Mouse (Mus musculus) lung, adult 2 months (tissue): ENCODE measurements around the gene Gad1.

Source experiments
- CTCF ChIP-seq: fragments of 200-500 bp; IDR thresholded peaks from 2 replicates; pipeline ENCODE4 v1.5.1; 2011; ENCODE audit warnings: mild to moderate bottlenecking, low read length, control low read depth; ENCODE audit not compliant: insufficient read depth
- POLR2A ChIP-seq: fragments of 200-500 bp; IDR thresholded peaks from 2 replicates; pipeline ENCODE4 v1.6.1; 2011; ENCODE audit warnings: low read depth, mild to moderate bottlenecking, control low read depth, low read length, borderline replicate concordance; ENCODE audit errors: extremely low read depth

DNA sequence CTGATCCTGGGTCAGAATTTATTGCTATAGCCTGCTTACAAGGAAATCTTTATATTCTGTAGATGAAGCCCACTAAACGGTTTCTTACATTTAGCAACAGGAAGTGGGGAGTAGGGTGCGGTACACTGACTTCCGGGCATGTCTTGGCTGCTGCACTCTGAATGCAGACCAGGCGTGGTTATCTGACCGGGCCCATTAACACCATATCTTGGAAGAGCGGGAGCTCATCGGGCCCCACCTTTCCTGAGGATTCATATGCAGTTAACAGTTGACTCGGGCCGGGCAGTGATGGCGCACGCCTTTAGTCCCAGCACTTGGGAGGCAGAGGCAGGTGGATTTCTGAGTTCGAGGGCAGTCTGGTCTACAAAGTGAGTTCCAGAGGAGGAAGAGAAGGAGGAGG, 75.5 kb downstream of the Gad1 start:
- TF ChIP-seq CTCF (no peak), POLR2A (no peak)
